8 mouse cellular contexts compared by ENCODE assay signal in the genomic region with DNA sequence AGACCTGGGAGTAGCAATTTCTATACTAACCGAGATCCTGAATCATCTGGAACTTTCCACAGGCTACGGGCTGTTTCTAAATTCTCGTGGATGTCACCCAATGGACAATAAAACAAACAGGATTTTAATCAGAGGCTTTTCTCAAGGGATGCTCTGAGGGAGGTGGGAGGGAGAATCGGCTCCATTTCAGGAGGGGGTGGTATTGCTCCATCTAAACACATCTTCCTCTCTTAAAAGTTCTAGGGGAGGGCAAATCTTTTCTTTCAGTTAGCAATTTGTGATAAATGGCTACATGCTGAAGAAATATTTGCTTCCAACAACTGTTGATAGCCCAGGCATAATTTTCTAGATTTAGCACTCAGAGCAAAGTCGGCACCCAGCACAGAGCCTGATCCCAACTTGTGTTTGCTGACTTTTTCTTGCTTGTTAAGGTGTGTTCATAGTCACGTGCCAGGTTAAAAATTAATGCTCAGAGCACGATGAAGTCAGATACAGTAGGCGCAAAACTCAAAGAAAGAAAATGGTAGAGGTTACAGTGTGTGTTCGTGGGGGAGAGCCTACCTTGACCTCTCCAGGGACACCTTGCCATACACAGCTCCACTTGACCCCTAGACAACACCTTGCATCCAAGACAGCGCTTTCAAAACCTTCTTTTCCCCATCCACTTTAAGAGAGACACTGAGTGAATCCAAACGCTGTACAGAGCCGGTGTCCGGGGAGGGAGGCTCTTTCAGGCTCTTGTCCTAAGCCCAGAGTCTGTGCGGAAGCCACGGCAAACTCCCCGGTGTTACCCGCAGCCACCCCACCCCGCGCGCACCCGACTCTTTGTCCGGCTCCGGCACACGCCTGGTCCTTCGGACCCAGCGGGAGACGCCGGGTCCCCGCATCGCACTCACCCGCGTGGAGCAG. TPM values are rescaled to one million over a fixed set of nuclear protein-coding genes. Genes with fewer than 3 reads are reported as not detected.
DNase-seq lines count a peak whose midpoint lies in the region; ATAC-seq and TF ChIP-seq lines count a peak whose summit lies in the region.

No protein-coding gene starts in this region.

- H3K9ac ChIP-seq in forebrain, embryonic 13.5 days = peak overlapping the region; percentile 81
- peak overlapping the region; percentile 76 for H3K9ac ChIP-seq in kidney, postnatal 0 days (ENCODE audit: low read depth, low read length)
- peak overlapping the region; percentile 75 for H3K9ac ChIP-seq in neural tube, embryonic 12.5 days

- ATAC-seq in megakaryocyte, adult 5-6 weeks (ENCODE audit: poor library complexity, severe bottlenecking) = no peak
- ATAC-seq in forebrain, embryonic 13.5 days = peak; percentile 10; the same call in 1 of the 2 replicates
- ATAC-seq in kidney, postnatal 0 days (replicated peaks; ENCODE audit: low FRiP score, low read depth) = peak; percentile 55
- ATAC-seq in neural tube, embryonic 12.5 days (ENCODE audit: low FRiP score, low read depth) = no peak; the same call in 1 of the 2 replicates

- H3K36me3 ChIP-seq in megakaryocyte, embryonic 14.5 days (replicated peaks; ENCODE audit: low read length) = no peaks in the 10 kb centered on the region
- H3K36me3 ChIP-seq in forebrain, embryonic 13.5 days (ENCODE audit: poor library complexity, severe bottlenecking) = no peaks in the 10 kb centered on the region
- H3K36me3 ChIP-seq in kidney, postnatal 0 days (ENCODE audit: insufficient read depth, low read length) = no peaks in the 10 kb centered on the region
- no peaks in the 10 kb centered on the region for H3K36me3 ChIP-seq in neural tube, embryonic 12.5 days

- peak; percentile 30; the same call in 1 of the 2 replicates for TF ChIP-seq CTCF in kidney, postnatal 0 days (IDR thresholded peaks at IDR 0.05; ENCODE audit: low read depth)

- peak overlapping the region; percentile 65 for H3K4me3 ChIP-seq in megakaryocyte, embryonic 14.5 days (replicated peaks)
- H3K4me3 ChIP-seq in forebrain, embryonic 13.5 days = peak overlapping the region; percentile 72
- peak overlapping the region; percentile 64 for H3K4me3 ChIP-seq in kidney, postnatal 0 days (replicated peaks; ENCODE audit: low read depth, low read length)
- H3K4me3 ChIP-seq in neural tube, embryonic 12.5 days = peak overlapping the region; percentile 72

- H3K27ac ChIP-seq in forebrain, embryonic 13.5 days = no peak overlapping the region
- peak overlapping the region; percentile 92 for H3K27ac ChIP-seq in kidney, postnatal 0 days
- no peak overlapping the region for H3K27ac ChIP-seq in neural tube, embryonic 12.5 days

- peaks cover 55% of the 10 kb centered on the region for H3K27me3 ChIP-seq in megakaryocyte, embryonic 14.5 days (replicated peaks)
- peaks cover 6% of the 10 kb centered on the region for H3K27me3 ChIP-seq in forebrain, embryonic 13.5 days
- no peaks in the 10 kb centered on the region for H3K27me3 ChIP-seq in kidney, postnatal 0 days (ENCODE audit: insufficient read depth, low read length)
- H3K27me3 ChIP-seq in neural tube, embryonic 12.5 days (replicated peaks) = no peaks in the 10 kb centered on the region

- peak; percentile 53 for DNase-seq in kidney, postnatal 0 days (ENCODE audit: low spot score)
- no peak for DNase-seq in layer of hippocampus, postnatal 10 days (ENCODE audit: low spot score in 2 of 2)
- no peak for DNase-seq in right cerebral cortex, postnatal 10 days (ENCODE audit: low spot score in 2 of 2)
- DNase-seq in right cerebral cortex, adult 2 months (ENCODE audit: low spot score in 2 of 2) = no peak

- H3K9me3 ChIP-seq in megakaryocyte, embryonic 14.5 days = peaks cover 20% of the 10 kb centered on the region
- 0 out of 2 replicates have a peak, but pooled peaks cover 4% of the 10 kb centered on the region for H3K9me3 ChIP-seq in forebrain, embryonic 13.5 days (replicated peaks)
- H3K9me3 ChIP-seq in kidney, postnatal 0 days (replicated peaks; ENCODE audit: low read length) = no peaks in the 10 kb centered on the region
- no peaks in the 10 kb centered on the region for H3K9me3 ChIP-seq in neural tube, embryonic 12.5 days

- 6% methylated on average over 32 of the region's 32 CpGs for WGBS in forebrain, embryonic 13.5 days
- 5% methylated on average over 32 of the region's 32 CpGs for WGBS in kidney, postnatal 0 days
- WGBS in neural tube, embryonic 12.5 days = 8% methylated on average over 32 of the region's 32 CpGs

- H3K4me1 ChIP-seq in megakaryocyte, embryonic 14.5 days = peaks cover 10% of the 10 kb centered on the region; the same call in 1 of the 2 replicates
- peaks cover 30% of the 10 kb centered on the region for H3K4me1 ChIP-seq in forebrain, embryonic 13.5 days
- H3K4me1 ChIP-seq in kidney, postnatal 0 days (replicated peaks; ENCODE audit: insufficient read depth, low read length) = peaks cover 7% of the 10 kb centered on the region; the same call in 1 of the 2 replicates
- peaks cover 13% of the 10 kb centered on the region; the same call in 1 of the 2 replicates for H3K4me1 ChIP-seq in neural tube, embryonic 12.5 days

- peak overlapping the region; percentile 95 for H3K4me2 ChIP-seq in forebrain, embryonic 13.5 days
- peak overlapping the region; percentile 83 for H3K4me2 ChIP-seq in kidney, postnatal 0 days (ENCODE audit: low read length)
- peak overlapping the region; percentile 95 for H3K4me2 ChIP-seq in neural tube, embryonic 12.5 days (replicated peaks)

RNA-seq across cellular contexts. Expression of a gene that starts 10.2 kb away (rescaled TPM):
- polyA plus RNA-seq in megakaryocyte, embryonic 14.5 days (2012; ENCODE audit: insufficient read depth, low replicate concordance) = not detected in 2 replicates
- not detected in 2 replicates for total RNA-seq in megakaryocyte, adult 5-6 weeks (2015)
- total RNA-seq in megakaryocyte, adult 5-6 weeks (2017) = 0.26 TPM in 1 of 2 replicates, not detected in the other
- 13.0 and 13.8 TPM in 2 replicates for polyA plus RNA-seq in forebrain, embryonic 13.5 days (2015; fragmentation: Nextera tagmentation; extraction: Ambion mirVana)
- polyA plus RNA-seq in kidney, postnatal 0 days (2015; fragmentation: Nextera tagmentation; extraction: Ambion mirVana) = 114 TPM in 2 replicates
- polyA plus RNA-seq in neural tube, embryonic 12.5 days (2016; fragmentation: Nextera tagmentation; extraction: Ambion mirVana) = 15.1 and 15.4 TPM in 2 replicates
- 10 to 100 TPM in 1 of 2 experiments, 1 to 10 TPM in 1; 7.8 to 10.5 TPM for total RNA-seq in layer of hippocampus, postnatal 10 days (2021)

Comparison
In these comparisons a context has a peak if more than half of its experiments do, and no peak if none do; other contexts are left out.
1. ATAC-seq: peak in forebrain, embryonic 13.5 days (single experiment) and kidney, postnatal 0 days (single experiment); none in megakaryocyte, adult 5-6 weeks (single experiment) and neural tube, embryonic 12.5 days (single experiment).
2. RNA of a gene that starts 10.2 kb away (polyA plus RNA-seq): 114 TPM in kidney, postnatal 0 days, 15.1 to 15.4 TPM in neural tube, embryonic 12.5 days and 13.0 to 13.8 TPM in forebrain, embryonic 13.5 days; not detected in megakaryocyte, embryonic 14.5 days; every median in the first group is over 10 times any median in the second.
3. Peak in every context shown above with its lines, with median percentiles within 50 percentile points of each other: H3K4me3 ChIP-seq, H3K4me2 ChIP-seq and H3K9ac ChIP-seq.